Mouse (Mus musculus) spleen, adult 2 months (tissue): ENCODE measurements around the gene Spi1.
"Not testable (repeated sequence)": the region's sequence is repeated elsewhere in the genome, so short reads cannot be mapped to it uniquely, and the experiment has no call there.

ENCODE experiments used
- CTCF ChIP-seq: fragments of 200-500 bp; IDR thresholded peaks from 2 replicates; pipeline ENCODE4 v1.5.1; 2011; ENCODE audit warnings: mild to moderate bottlenecking, inconsistent platforms; ENCODE audit not compliant: insufficient read depth, insufficient read length, insufficient replicate concordance; ENCODE audit errors: extremely low read depth
- POLR2A ChIP-seq: fragments of 200-500 bp; IDR thresholded peaks from 2 replicates; pipeline ENCODE4 v1.6.1; 2011; ENCODE audit warnings: low read depth, low read length, inconsistent platforms

GRCm38 (mm10) chr2:91111832-91112231 is 29.6 kb downstream of the Spi1 start:
- not testable (repeated sequence) for TF ChIP-seq POLR2A, CTCF
